Mouse (Mus musculus) ES-E14 (cell line): ENCODE measurements at regions not wholly inside any gene's neighbourhood (a gene's known extent, or its start where the extent isn't known, plus 50 kb on each side); places are given as distances from the start of the nearest gene placed in this dataset.

Experiments
- DNase-seq: peaks from one replicate; pipeline ENCODE4 v3.0.0-alpha.2; 2013; ENCODE audit warnings: low read depth, low spot score
- H3K27ac ChIP-seq: 2 replicates; pipeline ENCODE4 v1.5.1; 2012; ENCODE audit warnings: low read depth, mild to moderate bottlenecking, low read length, moderate library complexity, mixed read lengths; ENCODE audit not compliant: poor library complexity, insufficient read depth, severe bottlenecking
- H3K36me3 ChIP-seq: 2 replicates; pipeline ENCODE4 v1.6.1; 2012; ENCODE audit warnings: mild to moderate bottlenecking, low read length, moderate library complexity, mixed read lengths; ENCODE audit not compliant: control insufficient read depth, poor library complexity, insufficient read depth, severe bottlenecking
- H3K4me1 ChIP-seq, 2 experiments: fragments of 150-350 bp in 1 of 2; sonication (generic) in 1 of 2; 2 replicates each; pipeline ENCODE4 v1.6.1; 2012; ENCODE audit warnings: low read length in 2 of 2, mild to moderate bottlenecking in 1 of 2, mixed read lengths in 1 of 2; ENCODE audit not compliant: control insufficient read depth in 2 of 2, insufficient read depth in 2 of 2, poor library complexity in 1 of 2
- H3K4me3 ChIP-seq, 2 experiments: fragments of 150-350 bp in 1 of 2; sonication (generic) in 1 of 2; 2 replicates each; pipeline ENCODE4 v1.5.1; 2012; ENCODE audit warnings: low read length in 2 of 2, low read depth in 1 of 2, mild to moderate bottlenecking in 1 of 2, mixed read lengths in 1 of 2; ENCODE audit not compliant: insufficient read depth in 1 of 2, poor library complexity in 1 of 2, severe bottlenecking in 1 of 2
- H3K9ac ChIP-seq: 2 replicates; pipeline ENCODE4 v1.6.1; 2012; ENCODE audit warnings: low read depth, mild to moderate bottlenecking, low read length, mixed read lengths; ENCODE audit not compliant: poor library complexity, insufficient read depth, severe bottlenecking
- H3K9me3 ChIP-seq: fragments of 150-350 bp; sonication (generic); 2 replicates; pipeline ENCODE4 v1.6.1; 2012; ENCODE audit warnings: low read depth, mild to moderate bottlenecking, low read length; ENCODE audit not compliant: control insufficient read depth, insufficient read depth
- CHD2 ChIP-seq: IDR thresholded peaks from 2 replicates; pipeline ENCODE4 v1.6.1; 2014; ENCODE audit warnings: mild to moderate bottlenecking, low read depth, low read length, inconsistent platforms
- HCFC1 ChIP-seq: IDR thresholded peaks from 2 replicates; pipeline ENCODE4 v1.6.1; 2012; ENCODE audit warnings: low read length, inconsistent platforms, borderline replicate concordance; ENCODE audit not compliant: insufficient read depth
- MAFK ChIP-seq: IDR thresholded peaks from 2 replicates; pipeline ENCODE4 v1.6.1; 2014; ENCODE audit warnings: mild to moderate bottlenecking, low read depth, low read length, inconsistent platforms; ENCODE audit not compliant: insufficient read depth
- ZC3H11A ChIP-seq: IDR thresholded peaks from 2 replicates; pipeline ENCODE4 v1.6.1; 2012; ENCODE audit warnings: low read depth, mild to moderate bottlenecking, inconsistent platforms, low read length, borderline replicate concordance
- ZNF384 ChIP-seq: IDR thresholded peaks from 2 replicates; pipeline ENCODE4 v1.6.1; 2012; ENCODE audit warnings: low read depth, low read length, inconsistent platforms
- in situ Hi-C, 2 experiments: fragments of 600-800 bp; cut with MboI; formaldehyde crosslinking; loops; one replicate each; pipeline ENCODE4 v1.15.1; 2025; ENCODE audit warnings: low sequenced_read_pairs in 2 of 2, inconsistent platforms in 1 of 2; ENCODE audit not compliant: unreplicated experiment in 2 of 2

DNA sequence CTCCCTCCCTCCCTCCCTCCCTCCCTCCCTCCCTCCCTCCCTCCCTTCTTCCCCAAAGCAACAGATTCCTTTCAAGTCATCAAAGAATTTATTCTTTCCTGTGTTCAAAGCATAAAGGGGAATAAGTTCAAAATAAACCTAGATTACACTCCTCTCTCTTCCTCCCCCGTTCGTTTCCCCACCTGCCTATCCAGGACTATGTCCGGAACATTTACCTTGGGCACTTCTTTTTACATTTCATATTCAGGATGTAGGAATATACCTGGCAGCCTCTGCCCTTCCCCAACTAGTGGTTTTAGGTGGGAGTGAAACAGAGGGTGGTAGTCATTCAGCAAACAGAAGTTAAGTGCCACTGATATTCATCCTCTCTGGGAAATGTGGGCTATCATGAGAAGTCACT lies 68.7 kb downstream of the Adra2a start:
- H3K4me3 ChIP-seq = no peak overlapping the region
- TF ChIP-seq MAFK (no peak), HCFC1 (no peak), CHD2 (no peak), ZC3H11A (no peak), ZNF384 (no peak)
- H3K36me3 ChIP-seq = no peaks in the 10 kb centered on the region
- DNase-seq = no peak
- H3K27ac ChIP-seq = no peak overlapping the region
- no peaks in the 10 kb centered on the region for H3K9me3 ChIP-seq
- H3K9ac ChIP-seq = no peak overlapping the region
- H3K4me1 ChIP-seq = peaks cover 7 to 9% of the 10 kb centered on the region in 2 experiments
- in situ Hi-C loops = no loop called here

DNA sequence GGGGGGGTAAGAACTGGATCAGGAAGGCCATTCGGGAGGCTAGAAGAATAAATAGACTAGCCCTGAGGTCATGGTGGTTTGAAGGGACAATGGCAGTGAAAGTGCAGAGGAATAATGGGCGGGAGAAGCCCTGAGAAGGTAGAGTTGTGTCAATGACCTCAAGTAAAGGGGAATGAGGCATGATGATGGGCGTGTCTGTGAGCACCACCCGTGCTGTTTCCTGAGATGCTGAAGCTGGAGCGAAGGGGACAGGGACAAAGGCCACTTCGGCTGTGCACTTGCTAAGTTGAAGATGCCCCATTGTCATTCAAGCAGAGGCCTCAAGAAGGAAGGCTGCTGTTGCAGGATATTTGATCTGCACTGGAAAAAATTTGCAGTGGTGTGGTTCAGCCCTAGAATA lies 69.5 kb downstream of the Adra2a start:
- no peak overlapping the region for H3K9ac ChIP-seq
- no peak overlapping the region for H3K4me3 ChIP-seq
- DNase-seq = no peak
- peaks cover 7 to 8% of the 10 kb centered on the region in 2 experiments for H3K4me1 ChIP-seq
- in situ Hi-C loops = no loop called here
- no peak for TF ChIP-seq ZC3H11A
- no peak for TF ChIP-seq CHD2
- no peak for TF ChIP-seq MAFK
- TF ChIP-seq HCFC1 = no peak
- no peak for TF ChIP-seq ZNF384
- H3K27ac ChIP-seq = no peak overlapping the region
- H3K9me3 ChIP-seq = no peaks in the 10 kb centered on the region
- no peaks in the 10 kb centered on the region for H3K36me3 ChIP-seq

DNA sequence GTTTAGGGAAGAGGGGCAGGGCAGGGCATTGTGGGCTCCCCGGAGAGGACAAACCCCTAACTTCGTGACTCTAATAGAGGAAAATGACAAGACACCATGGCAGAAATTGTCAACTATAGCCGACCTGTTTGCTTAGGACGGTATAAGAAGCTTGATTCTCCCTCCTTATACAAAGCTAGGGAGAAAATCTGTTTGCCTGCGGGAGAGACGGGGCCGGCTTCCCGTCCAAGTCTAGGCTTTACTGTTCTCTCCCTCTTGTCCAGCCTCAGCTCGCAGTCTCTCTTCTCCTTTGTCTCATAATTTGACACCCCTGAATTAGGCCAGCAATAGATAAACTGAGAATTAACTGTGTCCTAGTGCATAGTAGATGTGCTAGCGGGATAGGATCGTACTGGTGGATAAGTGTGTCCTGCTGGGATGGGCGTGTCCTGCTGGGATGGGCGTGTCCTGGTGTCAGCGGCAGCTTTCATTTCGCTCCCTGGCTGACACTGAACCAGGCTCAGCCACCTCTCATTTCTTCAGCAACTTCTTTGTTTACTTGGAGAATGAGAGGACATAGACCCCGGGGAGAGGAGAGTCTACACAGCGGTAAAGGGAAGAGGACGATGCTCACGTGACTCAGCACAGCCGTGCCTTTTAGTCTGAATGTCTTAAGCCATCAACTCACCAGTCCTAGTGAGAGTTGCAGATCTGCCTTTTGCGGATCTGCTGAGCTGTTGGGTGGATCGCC lies 70.8 kb downstream of the Adra2a start:
- Histone ChIP-seq H3K27ac (no peak overlapping the region), H3K36me3 (no peaks in the 10 kb centered on the region), H3K4me1 (peaks cover 7 to 8% of the 10 kb centered on the region in 2 experiments), H3K4me3 (0 out of 4 replicates have a peak overlapping the region, but pooled peaks of 1 of the 2 experiments have one; percentile 39), H3K9me3 (no peaks in the 10 kb centered on the region), H3K9ac (no peak overlapping the region)
- no peak for DNase-seq
- no peak for TF ChIP-seq ZNF384
- no peak for TF ChIP-seq CHD2
- no peak for TF ChIP-seq ZC3H11A
- no peak for TF ChIP-seq MAFK
- no peak for TF ChIP-seq HCFC1
- in situ Hi-C loops = no loop called here

DNA sequence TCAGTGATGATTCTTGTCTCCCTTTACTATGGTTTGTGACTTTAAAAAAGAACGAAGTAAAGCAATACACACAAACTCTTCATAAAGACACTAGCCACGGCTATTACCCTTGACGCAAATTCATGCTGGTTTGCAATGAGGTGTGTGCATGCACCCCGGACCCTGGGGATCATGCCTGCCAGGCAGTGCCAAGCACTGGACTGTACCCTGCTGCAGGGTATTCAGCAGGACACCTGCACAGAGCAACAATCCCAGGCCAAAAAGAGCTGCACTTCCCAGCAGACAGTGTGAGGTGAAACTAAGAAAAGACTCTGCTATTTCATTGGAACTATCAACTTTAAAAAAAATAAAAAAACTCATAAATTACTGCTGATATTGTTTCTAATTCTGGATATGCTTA lies 71.4 kb downstream of the Adra2a start:
- Histone ChIP-seq H3K9me3 (no peaks in the 10 kb centered on the region), H3K27ac (no peak overlapping the region), H3K9ac (no peak overlapping the region), H3K4me3 (no peak overlapping the region), H3K36me3 (no peaks in the 10 kb centered on the region), H3K4me1 (peaks cover 7 to 8% of the 10 kb centered on the region in 2 experiments)
- no peak for DNase-seq
- in situ Hi-C loops = no loop called here
- TF ChIP-seq ZNF384 = no peak
- TF ChIP-seq MAFK = no peak
- TF ChIP-seq ZC3H11A = no peak
- TF ChIP-seq HCFC1 = no peak
- no peak for TF ChIP-seq CHD2
